Mouse (Mus musculus) olfactory bulb, adult 2 months (tissue): ENCODE data around the gene Rmdn2. TPM values are rescaled to one million over a fixed set of nuclear protein-coding genes. Genes with fewer than 3 reads are reported as not detected.
A peak's percentile ranks its signal among the peaks of the same experiment; 100 is the strongest.

Experiments used
- H3K27ac ChIP-seq: fragments of 200-500 bp; 2 replicates; pipeline ENCODE4 v1.5.1; 2012; ENCODE audit warnings: low read depth, low read length; ENCODE audit not compliant: insufficient read depth
- H3K4me1 ChIP-seq: fragments of 200-500 bp; 2 replicates; pipeline ENCODE4 v1.6.1; 2012; ENCODE audit warnings: low read length; ENCODE audit not compliant: control insufficient read depth, insufficient read depth
- H3K4me3 ChIP-seq: fragments of 200-500 bp; 2 replicates; pipeline ENCODE4 v1.5.1; 2012; ENCODE audit warnings: mild to moderate bottlenecking, low read depth, low read length, moderate library complexity; ENCODE audit not compliant: insufficient read depth
- CTCF ChIP-seq: fragments of 200-500 bp; IDR thresholded peaks from 2 replicates; pipeline ENCODE4 v1.5.1; 2012; ENCODE audit warnings: low read depth, mild to moderate bottlenecking, low read length, moderate library complexity; ENCODE audit not compliant: insufficient read depth
- POLR2A ChIP-seq: fragments of 200-500 bp; IDR thresholded peaks from 2 replicates; pipeline ENCODE4 v1.6.1; 2012; ENCODE audit warnings: mild to moderate bottlenecking, low read depth, low read length, moderate library complexity; ENCODE audit not compliant: insufficient read depth
- whole genome bisulfite sequencing: fragments of 180-500 bp; shearing (Covaris S2); methylation state at CpG from one replicate; pipeline ENCODE4 v1.1.7; 2018; 5-methylcytosine and 5-hydroxymethylcytosine counted together
- polyA plus RNA-seq: library from polyadenylated mRNA; stranded (reverse); fragments of >200 nt; gene quantifications from 2 replicates; pipeline ENCODE4 v1.2.4, GENCODE M21; 2012; ENCODE audit warnings: low replicate concordance; ENCODE audit not compliant: missing spikeins, insufficient read depth, insufficient read length

Gene Rmdn2
- not detected in 2 replicates for polyA plus RNA-seq

- Histone ChIP-seq H3K4me1 (0 out of 2 replicates have a peak, but pooled peaks cover 2% of the 10 kb centered on the region), H3K4me3 (no peak within 1 kb of the TSS), H3K27ac (no peak within 1 kb of the TSS)
- TF ChIP-seq POLR2A = no peak
- no peak for TF ChIP-seq CTCF
- 76% methylated on average over 4 of the region's 4 CpGs for WGBS
These were observed at the start of gene Rmdn2 for GRCm38 (mm10) chr17:79611545-79611944. Gene Rmdn2, plus strand, starts transcription at chr17:79611863.

- no peak overlapping the region for H3K4me3 ChIP-seq
- H3K4me1 ChIP-seq = peaks cover 10% of the 10 kb centered on the region
- no peak for TF ChIP-seq POLR2A
- TF ChIP-seq CTCF = no peak
- peak overlapping the region; percentile 26; the same call in 1 of the 2 replicates for H3K27ac ChIP-seq
- 24% methylated on average over 7 of the region's 7 CpGs for WGBS
These were observed 48.5 kb upstream of the Rmdn2 start for GRCm38 (mm10) chr17:79563067-79563620.

GRCm38 (mm10) chr17:79563721-79564120 is 47.9 kb upstream of the Rmdn2 start:
- no peak for TF ChIP-seq POLR2A
- no peak for TF ChIP-seq CTCF
- Histone ChIP-seq H3K27ac (peak overlapping the region; percentile 26; the same call in 1 of the 2 replicates), H3K4me1 (peaks cover 10% of the 10 kb centered on the region), H3K4me3 (no peak overlapping the region)
- WGBS = 44% methylated on average over 2 of the region's 2 CpGs

GRCm38 (mm10) chr17:79565241-79565961 is 46.3 kb upstream of the Rmdn2 start:
- Histone ChIP-seq H3K4me3 (no peak overlapping the region), H3K4me1 (peaks cover 10% of the 10 kb centered on the region), H3K27ac (no peak overlapping the region)
- no peak for TF ChIP-seq POLR2A
- WGBS = 48% methylated on average over 9 of the region's 9 CpGs

- Histone ChIP-seq H3K4me1 (peaks cover 8% of the 10 kb centered on the region), H3K4me3 (no peak overlapping the region), H3K27ac (no peak overlapping the region)
- no peak for TF ChIP-seq CTCF
- no peak for TF ChIP-seq POLR2A
- 86% methylated on average over 1 of the region's 1 CpGs for WGBS
These were observed 43.3 kb upstream of the Rmdn2 start for GRCm38 (mm10) chr17:79568401-79568800.

- TF ChIP-seq CTCF (no peak), POLR2A (no peak)
- no peaks in the 10 kb centered on the region for H3K4me1 ChIP-seq
- WGBS = 81% methylated on average over 7 of the region's 7 CpGs
These were observed 33.3 kb upstream of the Rmdn2 start for GRCm38 (mm10) chr17:79578328-79578727.

GRCm38 (mm10) chr17:79580264-79580920 is 31.3 kb upstream of the Rmdn2 start:
- H3K4me3 ChIP-seq = no peak overlapping the region
- H3K4me1 ChIP-seq = no peaks in the 10 kb centered on the region
- TF ChIP-seq CTCF (no peak), POLR2A (no peak)
- no peak overlapping the region for H3K27ac ChIP-seq
- WGBS = 67% methylated on average over 6 of the region's 6 CpGs

More at GRCm38 (mm10) chr17:79578328-79578727, 33.3 kb upstream of the Rmdn2 start:
- no peak overlapping the region for H3K27ac ChIP-seq
- no peak overlapping the region for H3K4me3 ChIP-seq

GRCm38 (mm10) chr17:79583466-79583865 is 28.2 kb upstream of the Rmdn2 start:
- WGBS = 87% methylated on average over 4 of the region's 4 CpGs
- Histone ChIP-seq H3K4me3 (no peak overlapping the region), H3K27ac (no peak overlapping the region), H3K4me1 (no peaks in the 10 kb centered on the region)
- no peak for TF ChIP-seq CTCF
- no peak for TF ChIP-seq POLR2A

GRCm38 (mm10) chr17:79584246-79584800 is 27.3 kb upstream of the Rmdn2 start:
- Histone ChIP-seq H3K4me1 (no peaks in the 10 kb centered on the region), H3K4me3 (no peak overlapping the region), H3K27ac (no peak overlapping the region)
- WGBS = 87% methylated on average over 6 of the region's 6 CpGs
- TF ChIP-seq POLR2A = no peak
- TF ChIP-seq CTCF = no peak
